Mouse (Mus musculus): ENCODE data around the gene Gtf3c1.

DNA sequence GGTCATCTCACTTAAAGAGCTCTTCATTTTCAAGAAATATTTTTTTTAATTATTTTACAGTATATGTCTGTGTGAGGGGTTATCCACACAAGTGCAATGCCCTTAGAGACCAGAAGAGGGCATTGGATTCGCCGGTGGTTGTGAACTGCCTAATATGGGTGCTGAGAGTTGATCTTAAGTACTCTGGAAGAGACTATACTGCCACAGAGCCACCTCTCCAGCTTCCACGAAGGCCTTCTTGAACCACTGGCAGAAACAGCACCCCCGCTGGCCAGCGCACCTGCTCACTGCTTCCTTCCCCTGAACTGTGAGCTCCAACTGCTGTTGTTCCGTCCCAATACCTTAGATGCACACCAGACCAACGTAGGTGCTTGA lies 39.7 kb upstream of the Gtf3c1 start:
- TF ChIP-seq CTCF (IDR thresholded peaks at IDR 0.05 in 2 of 3, conservative IDR thresholded peaks at IDR 0.05 in 1 of 3; ENCODE audit: control insufficient read depth in 1 of 3, insufficient read depth in 1 of 3, low read depth in 2 of 3, low read length in 3 of 3, poor library complexity in 1 of 3, severe bottlenecking in 1 of 3) (peak; percentile 51 to 59 (median 54)), POLR2A (IDR thresholded peaks at IDR 0.05; ENCODE audit: control insufficient read depth in 1 of 2, insufficient read depth in 1 of 2, low read depth in 1 of 2, low read length in 2 of 2, poor library complexity in 1 of 2) (no peak), ZMIZ1 (IDR thresholded peaks at IDR 0.05; ENCODE audit: low read depth, low read length) (no peak), MAFK (IDR thresholded peaks at IDR 0.05; ENCODE audit: borderline replicate concordance, low read depth, low read length) (no peak), RCOR1 (IDR thresholded peaks at IDR 0.05; ENCODE audit: low read depth, low read length) (no peak), JUND (IDR thresholded peaks at IDR 0.05; ENCODE audit: low read depth, low read length) (no peak), TCF12 (IDR thresholded peaks at IDR 0.05; ENCODE audit: low read depth, low read length) (no peak), USF1 (IDR thresholded peaks at IDR 0.05; ENCODE audit: low read depth, low read length) (no peak), NELFE (IDR thresholded peaks at IDR 0.05; ENCODE audit: low read depth, low read length) (no peak), MYB (IDR thresholded peaks at IDR 0.05; ENCODE audit: low read depth, low read length) (no peak), ETS1 (IDR thresholded peaks at IDR 0.05; ENCODE audit: low read depth, low read length) (no peak), GATA1 (IDR thresholded peaks at IDR 0.05; ENCODE audit: low read depth, low read length) (no peak)
